Mouse (Mus musculus) left cerebral cortex, adult 9 months (tissue): Measurements from ENCODE around the gene Tor4a.

ENCODE experiments used
- DNase-seq, 2 experiments: peaks; one replicate each; pipeline ENCODE4 v3.0.0; 2022; ENCODE audit warnings: low spot score in 2 of 2

Tor4a gene

DNA sequence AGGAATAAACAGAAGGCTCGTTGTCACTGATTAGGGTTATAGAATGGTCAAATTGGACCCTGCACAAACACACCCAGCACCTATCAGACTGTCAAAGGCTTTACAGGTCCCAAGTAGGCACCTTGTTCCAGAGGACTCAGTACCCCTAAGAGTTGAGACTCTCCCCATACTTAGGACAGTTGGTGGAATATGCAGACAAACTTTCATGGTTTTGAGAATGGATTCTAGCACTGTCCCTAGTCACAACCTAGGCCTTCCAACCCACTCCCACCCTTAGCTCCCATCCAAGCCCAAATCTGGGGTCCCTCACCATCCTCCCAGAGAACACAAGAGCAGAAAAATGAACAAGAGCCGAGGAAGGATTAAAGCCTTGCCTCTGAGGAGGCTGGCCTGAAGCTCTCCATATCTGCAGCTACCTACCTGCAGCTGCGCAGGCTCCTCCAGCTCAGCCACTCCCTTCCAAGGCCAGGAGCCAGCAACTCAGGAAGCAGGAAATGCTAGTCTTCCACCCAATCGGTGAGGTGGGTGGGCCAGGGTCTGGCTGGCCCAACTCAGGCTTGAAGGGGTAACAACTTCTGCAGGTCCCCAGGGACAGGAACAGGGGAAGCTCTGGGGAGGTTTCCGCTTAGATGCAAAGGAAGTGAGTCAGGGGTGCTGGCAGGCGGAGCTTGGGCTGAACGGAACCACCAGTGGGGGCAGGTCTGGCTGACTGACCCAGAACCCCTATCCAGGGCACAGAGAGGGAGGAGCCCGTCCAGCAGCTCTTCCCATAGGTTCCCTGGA, at the start of gene Tor4a:
Gene Tor4a (minus strand): TSS at position 715 of the 783 bp plus-strand sequence.
- DNase-seq: peak in 1 of 2 experiments; percentile 24

DNA sequence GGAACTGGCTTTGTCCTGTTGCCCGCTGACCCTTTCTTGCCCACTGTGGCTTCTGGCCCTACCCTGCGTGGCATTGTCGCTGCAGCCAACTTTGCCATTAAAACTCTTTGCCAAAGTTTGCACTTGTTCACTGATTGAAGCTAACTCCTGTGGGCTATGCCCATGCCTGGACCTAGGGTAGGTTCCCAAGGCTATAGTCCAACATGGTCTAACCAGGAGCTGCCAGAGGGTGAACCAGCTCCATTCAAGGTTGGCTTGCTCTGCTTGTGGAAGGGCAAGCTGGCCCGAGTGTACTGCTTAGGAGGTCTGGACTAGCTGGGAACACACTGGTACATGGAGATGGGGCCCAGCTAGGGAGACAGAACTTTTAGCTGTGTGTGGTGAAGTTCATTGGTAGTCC, 47.5 kb upstream of the Tor4a start:
- DNase-seq: no peak

DNA sequence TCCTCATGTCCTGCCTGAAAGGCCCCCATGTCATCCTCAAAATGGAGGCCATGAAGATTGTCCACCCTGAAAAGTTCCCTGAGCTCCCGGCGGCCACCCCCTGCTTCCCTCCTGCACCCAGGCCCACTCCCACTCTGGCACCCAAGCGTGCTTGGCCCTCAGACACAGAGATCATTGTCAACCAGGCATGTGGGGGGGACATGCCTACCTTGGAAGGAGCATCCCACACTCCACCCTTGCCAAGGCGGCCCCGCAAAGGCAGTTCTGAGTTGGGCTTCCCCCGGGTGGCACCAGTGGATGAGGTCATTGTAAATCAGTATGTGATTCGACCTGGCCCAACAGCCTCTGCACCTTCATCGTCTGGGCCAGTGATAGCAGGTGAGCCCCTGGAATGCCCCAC, 46.7 kb upstream of the Tor4a start:
- DNase-seq: no peak

DNA sequence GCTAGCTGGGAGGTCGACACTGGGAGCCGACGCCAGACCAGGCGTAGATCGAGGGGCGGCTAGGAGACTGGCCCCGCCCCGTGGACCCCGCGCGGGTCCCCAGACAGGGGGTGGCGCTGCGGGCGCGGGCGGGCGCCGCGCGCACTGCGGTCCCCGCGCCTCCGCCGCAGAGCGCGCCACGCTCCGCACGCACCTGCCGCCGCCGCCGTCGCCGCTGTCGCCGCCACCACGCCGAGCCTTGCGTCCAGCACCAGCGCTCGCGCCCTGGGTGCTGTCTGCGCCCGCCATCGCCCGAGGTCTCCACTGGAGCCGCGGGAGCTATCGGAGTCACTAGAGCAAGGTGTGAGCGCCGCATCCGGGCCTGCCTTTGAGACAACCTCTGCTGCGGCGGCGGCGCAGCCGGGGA, 45.4 kb upstream of the Tor4a start, which contains the start of the genes Rnf208 and Cysrt1:
Gene Rnf208 (plus strand): TSS at position 155 of the 406 bp plus-strand sequence.
Gene Cysrt1 (minus strand): TSS at position 352 of the 406 bp plus-strand sequence.
- DNase-seq: no peak

DNA sequence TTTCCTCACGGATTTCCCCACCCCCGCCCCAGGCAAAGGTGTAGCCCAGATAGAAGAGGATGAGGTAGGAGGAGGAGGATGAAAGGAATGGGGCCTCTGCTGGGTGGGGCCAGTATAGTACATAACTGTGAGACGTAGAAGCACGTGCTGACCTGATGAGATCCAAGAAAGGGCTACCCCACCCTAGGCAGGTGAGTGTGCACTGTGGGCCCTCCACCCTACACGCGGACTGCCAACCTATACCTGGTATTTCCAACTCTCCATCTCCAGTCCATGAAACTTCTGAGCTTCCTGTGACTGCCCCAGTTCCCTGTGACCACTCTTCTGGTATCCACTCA, 44.7 kb upstream of the Tor4a start:
- DNase-seq: no peak

DNA sequence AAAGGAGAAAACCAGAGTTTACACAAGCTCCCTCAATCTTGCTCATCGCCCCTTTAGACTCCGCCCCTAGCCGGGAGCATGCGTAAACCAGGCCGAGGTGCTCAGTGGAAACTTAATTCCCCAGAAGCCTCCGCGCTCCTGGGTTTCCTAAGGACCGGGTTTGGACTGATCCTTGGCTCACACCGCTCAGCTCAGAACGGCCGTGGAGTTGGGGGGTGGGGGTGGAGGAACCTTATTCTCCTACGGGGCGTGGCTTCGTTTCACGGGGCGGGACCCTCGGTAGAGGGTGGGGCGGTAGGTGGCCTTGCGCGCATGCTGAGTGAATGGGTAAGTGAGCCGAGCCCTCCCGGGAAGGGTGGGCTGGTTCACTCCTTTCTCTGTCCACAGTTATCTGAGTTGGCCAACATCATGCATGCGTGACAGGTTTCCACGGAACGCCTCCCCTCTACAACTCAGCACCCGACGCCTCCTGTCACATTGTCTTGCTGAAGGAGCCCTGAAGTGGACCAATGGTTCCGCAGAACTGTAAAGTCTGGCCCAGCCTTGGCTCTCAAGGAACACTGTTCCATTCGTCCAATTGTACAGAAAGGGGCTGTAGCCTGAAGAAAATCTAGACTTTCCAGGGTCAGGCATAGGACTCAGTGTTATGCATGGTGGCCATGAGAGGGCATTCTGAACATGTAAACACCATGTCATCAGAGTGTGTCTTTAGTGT, 44.2 kb upstream of the Tor4a start:
- peak in 1 of 2 experiments; percentile 77 for DNase-seq

DNA sequence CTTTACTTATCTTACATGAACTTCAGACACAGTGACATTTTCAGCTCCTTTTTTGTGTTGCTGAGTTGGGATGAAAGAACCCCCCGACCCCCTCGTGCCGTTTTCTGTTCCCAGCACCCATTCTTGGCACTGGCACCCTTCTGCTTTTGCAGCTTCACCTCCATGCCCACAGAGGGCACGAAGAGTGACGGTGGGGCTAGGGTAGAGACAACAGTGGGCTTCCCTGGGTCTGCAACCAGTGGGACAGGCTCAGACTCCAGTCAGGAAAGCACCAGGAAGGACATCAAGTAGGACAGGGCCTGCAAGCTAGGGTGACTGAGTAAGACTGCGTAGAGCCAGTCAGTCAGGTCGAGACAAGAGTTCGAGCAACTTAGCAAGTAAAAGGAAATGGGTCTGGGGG, 43.6 kb upstream of the Tor4a start:
- DNase-seq: no peak

DNA sequence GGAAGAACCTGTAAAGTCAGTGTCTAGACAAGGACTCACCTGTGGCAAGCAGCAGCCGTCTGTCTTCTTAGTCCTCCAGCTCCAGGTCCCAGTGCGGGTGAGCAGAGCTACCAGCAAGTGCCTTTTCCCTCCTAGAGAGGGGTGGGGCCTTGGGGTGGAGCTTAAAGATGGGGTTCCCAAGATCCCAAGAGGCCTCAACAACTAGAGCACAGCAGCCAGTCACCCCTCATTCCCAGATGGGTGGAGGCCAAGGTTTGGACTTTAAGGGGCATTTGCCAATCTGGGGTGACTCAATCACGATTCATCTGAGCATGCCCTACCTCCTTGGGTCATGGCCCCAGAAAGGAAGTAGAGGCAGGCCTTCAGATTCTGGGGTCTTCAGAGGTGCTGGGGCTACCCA, 43.1 kb upstream of the Tor4a start:
- no peak for DNase-seq

DNA sequence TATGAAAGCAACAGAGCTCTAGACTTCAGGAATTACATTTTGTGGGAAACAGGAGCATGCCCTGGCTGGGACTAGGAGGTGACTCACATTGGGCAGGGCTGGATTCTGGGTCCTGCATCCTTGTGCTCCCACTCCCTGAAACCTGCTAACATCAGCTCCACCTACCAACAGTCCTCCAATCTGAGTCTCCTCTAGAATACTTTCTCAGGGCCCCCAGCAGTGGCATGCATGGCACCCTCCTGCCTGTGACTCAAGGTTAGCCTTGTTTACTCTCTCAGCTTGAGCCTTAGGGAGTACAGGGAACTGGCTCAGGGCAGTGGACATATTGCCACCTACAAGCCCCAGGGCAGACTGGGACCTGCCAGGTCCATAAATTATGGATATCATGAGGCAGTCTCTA, 41.4 kb upstream of the Tor4a start:
- no peak for DNase-seq

DNA sequence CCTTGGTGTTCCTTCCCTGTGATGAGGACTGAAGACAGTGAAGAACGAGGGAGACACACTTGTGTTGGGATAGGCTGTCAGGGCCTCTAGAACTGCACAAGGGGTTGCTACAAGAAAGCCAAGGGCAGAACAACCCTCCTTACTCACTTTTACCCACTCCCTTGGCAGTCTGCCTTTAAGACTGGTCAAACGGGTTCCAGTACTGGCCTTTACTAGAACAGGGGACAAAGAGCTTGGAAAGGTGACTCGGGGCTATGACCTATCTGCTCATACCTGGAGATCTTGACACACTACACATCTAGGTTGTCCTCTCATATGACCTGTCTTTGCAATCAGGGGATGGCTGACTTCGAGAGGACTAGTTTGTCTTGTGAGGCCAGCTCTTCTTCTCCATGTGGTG, 40.8 kb upstream of the Tor4a start:
- DNase-seq: no peak

DNA sequence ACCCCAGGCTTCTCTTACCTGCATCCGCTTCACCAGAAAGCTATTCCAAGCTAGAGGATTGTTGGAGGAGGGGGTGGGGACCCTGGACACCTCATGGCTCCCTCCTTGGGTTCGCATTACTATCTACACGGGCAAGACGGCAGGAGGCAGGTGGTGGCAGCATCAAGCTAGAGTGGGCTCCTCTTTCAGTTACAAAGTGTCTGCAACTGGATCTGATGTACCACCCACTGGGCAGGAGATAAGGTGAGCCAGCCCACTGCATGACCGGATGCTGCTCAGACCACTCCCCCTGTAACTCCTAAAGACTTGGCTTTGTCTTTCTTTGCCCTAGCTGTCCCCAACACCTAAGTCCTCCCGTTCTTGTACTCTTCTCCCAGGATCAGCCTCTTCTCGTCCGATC, 39.9 kb upstream of the Tor4a start, which contains the start of gene Rnf224:
Gene Rnf224 (minus strand): TSS at position 174 of the 400 bp plus-strand sequence.
- DNase-seq: no peak

DNA sequence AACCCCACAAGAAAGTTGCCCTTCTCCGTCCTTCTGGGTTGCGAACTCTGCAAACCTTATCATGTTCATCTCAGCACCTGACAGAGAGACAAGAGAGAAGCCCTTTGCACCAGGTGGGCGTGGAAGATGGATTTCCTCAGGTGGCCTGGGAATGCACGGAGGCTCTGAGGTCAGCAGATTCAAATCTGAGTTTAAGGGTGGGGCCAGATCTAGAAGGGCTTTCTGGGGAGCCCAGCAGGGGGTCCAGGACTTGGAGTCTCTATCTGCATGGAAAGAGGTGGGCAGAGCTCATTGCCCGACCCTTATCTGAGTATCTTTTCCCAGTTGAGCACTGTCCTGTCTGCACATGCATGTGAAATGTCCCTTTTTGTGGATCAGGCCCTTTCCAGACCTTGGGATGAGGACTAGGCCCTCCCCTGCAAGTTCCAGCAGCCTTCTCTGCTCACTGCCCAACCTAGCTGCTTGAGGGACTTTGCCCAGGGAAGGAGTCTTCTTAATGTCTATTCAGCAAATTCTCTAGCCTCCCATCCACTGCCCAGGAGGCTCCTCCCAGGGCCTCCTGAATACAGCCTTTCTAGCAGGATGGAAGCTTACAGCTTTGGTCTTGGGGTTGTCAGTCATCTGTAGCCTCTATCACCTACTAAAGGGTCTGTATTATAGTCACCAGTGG, 38.0 kb upstream of the Tor4a start:
- no peak for DNase-seq

DNA sequence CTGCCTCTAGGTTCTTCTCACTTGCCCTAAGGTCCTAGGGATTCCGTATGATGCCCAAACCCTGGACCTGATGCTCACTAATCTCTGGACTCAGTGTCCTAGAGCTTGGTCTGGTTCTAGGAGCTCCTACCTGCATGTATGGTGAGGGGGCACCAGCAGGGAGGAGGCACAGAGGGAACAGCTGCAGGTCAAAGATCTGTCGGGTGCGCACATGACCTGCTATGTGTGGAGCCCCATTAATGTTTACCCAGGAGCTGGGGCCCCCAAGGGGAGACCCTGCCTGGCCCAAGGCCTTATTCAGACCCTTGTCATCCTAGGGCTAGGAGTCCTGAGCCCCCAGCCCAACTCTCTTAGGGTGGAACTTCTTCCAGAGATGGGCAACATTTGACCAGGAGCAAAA, 37.4 kb upstream of the Tor4a start, which contains the start of gene Slc34a3:
Gene Slc34a3 (minus strand): TSS at position 315 of the 400 bp plus-strand sequence.
- DNase-seq: no peak

DNA sequence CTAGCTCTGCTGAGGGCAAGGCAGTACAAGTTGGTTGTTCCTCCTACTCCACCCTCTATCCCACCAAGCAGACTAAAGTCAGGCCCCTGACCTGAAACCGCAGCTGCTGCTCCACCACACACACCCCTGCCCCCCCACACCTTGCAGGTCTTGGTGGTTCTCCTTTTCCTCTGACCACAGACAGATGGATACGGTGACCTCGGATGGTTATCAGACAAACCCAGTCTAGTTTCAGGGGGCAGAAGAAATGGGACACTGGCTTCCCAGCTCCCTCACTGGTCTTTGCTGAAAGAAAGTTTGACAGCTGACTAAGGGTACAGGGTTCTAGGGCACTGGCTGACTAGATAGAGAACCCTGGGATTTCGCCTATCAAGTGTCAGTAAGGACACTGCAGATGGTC, 36.7 kb upstream of the Tor4a start:
- DNase-seq: no peak

DNA sequence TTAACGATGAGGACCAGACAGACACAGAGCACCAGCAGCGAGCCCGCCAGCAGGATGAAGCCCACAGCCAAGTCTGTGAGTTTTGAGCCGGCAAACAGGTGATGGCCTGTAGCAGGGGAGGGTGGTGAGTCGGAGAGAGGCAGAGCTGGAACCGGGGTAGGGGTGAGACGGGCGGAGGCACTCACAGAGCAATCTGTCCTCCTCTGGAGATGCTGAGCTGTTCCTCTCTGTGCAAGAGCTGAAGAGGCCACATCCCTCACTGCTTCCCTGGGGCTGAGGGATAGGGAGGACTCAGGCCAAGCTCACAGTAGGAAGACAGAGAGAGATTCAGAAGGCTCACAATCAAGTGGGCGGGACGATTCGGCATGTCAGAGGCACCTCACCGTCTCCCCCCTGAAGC, 34.4 kb upstream of the Tor4a start:
- DNase-seq: no peak

DNA sequence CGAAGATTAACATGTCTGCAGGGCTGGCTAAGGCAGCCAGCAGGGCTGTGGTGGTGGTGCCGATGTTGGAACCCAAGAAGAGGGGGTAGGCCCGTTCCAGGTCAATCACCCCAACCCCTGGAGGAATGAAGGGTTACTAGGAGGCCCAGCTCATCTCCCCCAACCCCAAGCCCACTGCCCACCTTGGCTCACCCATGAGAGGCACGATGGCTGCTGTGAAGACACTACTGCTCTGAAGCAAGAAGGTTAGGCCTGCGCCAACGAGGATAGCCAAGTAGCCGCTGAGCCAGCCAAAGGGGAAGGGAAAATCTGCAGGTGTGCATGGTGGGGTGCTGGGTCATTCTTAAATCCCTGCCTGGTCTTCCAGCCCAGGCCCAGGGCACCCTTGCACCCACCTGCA, 33.9 kb upstream of the Tor4a start:
- DNase-seq: no peak

DNA sequence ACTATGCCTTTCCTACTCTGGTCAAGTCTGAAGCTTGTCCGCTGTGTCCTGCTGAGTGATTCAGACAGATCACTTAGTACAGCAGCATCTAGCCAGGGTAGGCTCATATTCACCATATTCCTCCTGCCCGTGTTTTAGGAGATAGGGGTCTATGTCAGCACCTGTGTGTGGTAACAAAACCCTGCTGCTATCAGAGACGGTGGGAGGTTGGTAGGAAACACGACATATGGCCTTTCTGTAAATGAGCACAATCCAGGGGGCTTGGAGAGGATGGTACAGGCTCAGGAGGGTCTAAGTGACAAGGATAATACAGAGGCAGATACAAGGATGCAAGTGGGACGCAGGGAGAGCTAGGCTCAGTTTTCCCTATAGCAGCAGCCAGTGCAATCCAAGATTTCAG, 32.9 kb upstream of the Tor4a start:
- no peak for DNase-seq

DNA sequence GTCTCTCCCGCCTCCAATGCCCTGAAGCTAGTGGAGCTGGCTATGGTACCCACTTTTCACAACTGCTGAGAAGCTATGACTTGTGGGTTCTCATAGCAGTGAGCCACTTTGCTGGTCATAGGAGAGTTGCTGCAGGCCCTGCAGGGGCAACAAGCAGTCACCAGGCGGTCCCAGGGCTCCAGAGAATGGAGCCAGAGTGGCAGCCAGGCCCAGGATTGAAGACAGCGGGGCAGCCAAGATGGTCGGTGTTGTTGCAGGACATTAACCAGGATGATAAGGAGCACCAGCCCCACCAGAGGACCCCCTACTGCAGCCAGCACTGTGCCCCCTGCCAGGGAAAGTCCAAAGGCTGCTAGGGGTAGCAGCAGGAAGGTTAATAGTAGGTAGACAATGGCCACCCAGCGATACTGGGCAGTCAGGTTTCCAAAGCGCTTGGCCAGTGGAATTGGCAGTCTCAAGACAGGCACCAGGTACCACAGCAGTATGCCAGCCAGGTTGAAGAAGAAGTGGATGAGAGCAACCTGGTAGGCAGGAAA, 32.4 kb upstream of the Tor4a start:
- DNase-seq: no peak

DNA sequence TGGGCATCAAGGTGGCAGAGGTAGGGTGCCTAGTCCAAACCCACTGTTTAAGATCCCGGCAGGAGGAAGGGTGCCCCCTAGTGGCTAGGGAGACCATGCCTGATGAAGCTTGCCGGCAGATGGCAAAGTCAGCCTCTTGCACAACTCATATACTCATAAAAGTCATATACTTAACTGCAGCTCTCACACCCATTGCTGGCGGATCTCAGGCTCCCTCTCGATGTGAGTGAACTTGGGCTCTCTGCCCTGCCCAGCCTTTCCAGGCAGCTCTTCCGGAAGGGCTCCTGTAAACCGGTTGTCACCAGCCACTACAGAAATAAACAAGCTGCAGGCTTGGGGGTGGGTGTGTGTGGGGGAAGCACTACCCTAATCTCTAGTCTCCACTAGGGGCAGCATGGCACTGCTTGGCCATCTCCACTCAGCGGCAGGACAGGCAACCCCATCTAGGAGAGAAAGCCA, 31.8 kb upstream of the Tor4a start:
- peak in 1 of 2 experiments; percentile 91 for DNase-seq

DNA sequence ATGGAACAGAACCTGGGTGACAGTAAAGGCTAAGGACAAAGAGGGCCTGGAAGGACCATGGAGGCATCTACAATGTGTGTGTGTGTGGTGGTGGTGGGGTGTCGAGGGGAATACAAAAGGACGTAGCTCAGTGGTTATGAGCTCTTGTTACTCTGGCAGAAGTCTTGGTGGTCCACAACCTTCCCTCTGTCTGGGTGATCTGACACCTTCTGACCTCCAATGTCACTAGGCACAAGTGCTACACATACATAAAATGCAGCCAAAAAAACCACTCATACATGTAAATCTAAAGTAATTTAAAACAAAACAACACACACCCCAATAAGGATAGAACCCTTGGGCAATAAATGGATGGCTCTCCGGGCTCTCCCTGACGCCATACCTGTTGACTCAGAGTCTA, 30.7 kb upstream of the Tor4a start:
- DNase-seq: no peak

DNA sequence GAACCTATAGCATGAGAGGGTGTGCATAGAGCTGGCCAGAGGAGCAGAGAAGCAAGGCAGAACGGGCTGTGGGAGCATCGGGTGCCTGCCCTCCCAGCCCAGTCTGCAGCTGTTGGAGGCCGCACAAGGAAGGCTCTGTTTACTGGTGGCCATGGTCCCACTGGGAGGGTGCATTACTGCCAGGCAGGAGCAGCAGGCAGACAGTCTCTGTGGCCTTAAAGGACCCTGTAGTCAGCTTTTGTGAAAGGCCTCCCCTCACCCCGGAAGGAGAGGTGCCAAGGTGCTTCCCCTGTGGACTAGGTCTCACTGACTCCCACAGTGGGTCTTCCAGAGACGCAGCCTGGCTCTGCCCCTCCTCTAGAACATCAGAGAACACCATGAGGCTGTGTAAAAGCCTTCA, 30.2 kb upstream of the Tor4a start:
- peak in 1 of 2 experiments; percentile 68 for DNase-seq

DNA sequence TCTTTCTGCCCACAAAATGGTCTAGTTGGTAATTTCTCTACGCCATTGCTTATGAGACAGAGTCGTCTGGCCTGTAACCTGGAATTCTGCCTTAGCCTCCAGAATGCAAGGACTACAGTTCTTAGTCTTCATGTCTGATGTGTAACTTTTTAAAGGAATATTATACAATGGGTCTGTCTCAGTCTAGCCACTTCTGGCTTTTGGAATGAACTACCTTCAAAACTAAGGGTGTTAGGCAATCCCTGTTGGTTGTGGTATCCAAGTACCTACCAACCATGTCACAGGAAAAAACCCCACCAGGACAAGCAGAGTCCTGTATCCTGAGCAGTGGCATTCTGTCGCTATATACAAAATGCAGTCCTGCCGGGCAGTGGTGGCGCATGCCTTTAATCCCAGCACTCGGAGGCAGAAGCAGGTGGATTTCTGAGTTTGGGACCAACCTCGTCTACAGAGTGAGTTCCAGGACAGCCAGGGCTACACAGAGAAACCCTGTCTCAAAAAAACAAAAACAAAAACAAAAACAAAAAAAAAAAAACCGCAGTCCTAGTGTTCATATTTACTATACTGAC, 29.2 kb upstream of the Tor4a start:
- DNase-seq: no peak
